Mouse (Mus musculus): ENCODE measurements around the gene Rnase10. TPM values are rescaled to one million over a fixed set of nuclear protein-coding genes. Genes with fewer than 3 reads are reported as not detected.
A peak's percentile ranks its signal among the peaks of the same experiment; 100 is the strongest.
"Not testable (repeated sequence)": the region's sequence is repeated elsewhere in the genome, so short reads cannot be mapped to it uniquely, and the experiment has no call there.

Gene Rnase10
- polyA plus RNA-seq, 1 experiment from 2014 or later, result not detected

DNA sequence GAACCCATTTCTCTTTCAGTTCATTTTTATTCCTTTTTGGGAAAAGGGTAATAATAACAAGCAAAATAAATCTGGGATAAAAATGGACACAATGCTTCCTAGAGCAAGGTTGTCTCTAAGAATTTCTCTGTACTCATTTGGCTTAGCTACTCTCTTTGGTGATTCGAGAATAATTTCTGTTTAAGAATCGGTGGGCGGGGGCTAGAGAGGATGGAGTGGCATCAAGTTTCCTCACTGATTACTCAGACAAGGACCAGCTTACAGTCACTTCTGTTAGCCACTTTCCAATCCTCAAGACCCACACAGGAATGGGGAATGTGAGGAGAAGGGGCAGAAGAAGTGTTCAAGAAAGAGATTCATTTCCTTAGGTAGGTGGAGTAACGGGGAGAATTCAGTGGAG lies 1.2 kb downstream of the Rnase10 start:
- no peak for DNase-seq (ENCODE audit: low spot score)

DNA sequence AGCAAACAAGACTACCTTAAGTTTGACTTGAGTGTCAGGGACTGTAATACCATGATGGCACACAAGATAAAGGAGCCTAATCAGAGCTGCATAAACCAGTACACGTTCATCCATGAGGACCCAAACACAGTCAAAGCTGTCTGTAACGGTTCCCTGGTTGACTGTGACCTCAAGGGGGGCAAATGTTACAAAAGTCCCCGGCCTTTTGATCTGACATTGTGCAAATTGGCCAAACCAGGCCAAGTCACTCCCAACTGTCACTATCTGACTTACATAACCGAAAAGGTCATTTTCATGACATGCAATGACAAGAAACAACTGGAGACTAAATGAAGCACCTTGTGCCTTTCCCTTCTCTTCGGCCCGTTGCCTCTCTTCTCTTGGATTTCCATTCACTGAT lies 2.0 kb downstream of the Rnase10 start:
- DNase-seq (ENCODE audit: low spot score), result no peak

DNA sequence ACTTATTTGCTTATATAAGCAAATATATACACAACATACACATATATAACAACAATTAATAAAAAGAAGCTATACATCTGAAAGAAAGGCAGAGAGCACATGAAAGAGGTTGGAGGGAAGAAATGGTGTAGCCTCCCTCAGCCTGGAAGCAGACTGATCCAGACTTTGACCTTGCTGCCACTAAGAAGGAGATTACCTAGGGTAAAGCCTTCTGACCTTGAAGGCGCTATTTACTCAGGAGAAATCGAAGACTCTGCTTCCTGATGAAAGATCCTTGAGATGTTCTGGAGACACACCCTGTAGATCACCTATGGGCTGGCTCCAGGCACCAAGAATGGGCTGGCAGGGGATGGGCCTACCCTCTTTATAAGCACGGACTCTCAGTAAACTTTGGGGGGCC lies 7.2 kb downstream of the Rnase10 start:
- DNase-seq (ENCODE audit: low spot score), result not testable (repeated sequence)

DNA sequence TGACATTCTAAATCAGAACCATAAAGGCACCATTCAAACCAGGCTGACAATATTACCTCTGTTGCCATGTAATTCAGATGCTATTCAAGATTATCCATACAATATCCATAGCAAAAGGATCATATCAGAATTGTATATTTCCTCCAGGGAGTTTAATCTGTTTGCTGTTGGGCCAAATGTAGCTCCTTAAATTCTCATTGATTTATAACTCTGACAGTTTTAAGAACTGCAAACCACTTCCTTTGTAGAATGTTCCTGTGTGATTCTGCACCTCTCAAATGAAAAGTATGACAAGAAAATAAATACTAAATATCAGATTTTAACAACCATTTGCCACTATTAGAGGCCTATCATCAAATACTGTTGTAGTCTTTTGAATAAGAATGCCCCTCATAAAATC lies 8.2 kb downstream of the Rnase10 start:
- no peak for DNase-seq (ENCODE audit: low spot score)

DNA sequence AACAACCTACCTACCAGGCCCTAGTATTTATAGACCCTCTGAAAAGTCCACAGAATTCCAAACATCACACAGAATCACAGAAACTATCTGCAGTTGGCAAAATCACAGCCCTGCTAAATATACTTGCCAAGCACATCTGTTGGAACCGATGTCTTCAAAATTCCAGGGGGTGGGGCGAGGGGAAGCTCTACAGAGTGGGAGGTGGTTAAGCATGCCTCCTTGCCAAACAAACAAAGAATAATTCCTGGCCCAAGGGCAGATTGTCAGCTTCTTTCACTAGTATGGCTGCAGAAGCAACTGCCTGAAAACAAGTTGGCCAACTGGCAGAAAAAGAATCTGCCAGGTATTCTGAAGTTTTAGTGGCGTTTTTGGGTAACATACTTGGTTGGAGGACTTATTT lies 9.7 kb downstream of the Rnase10 start:
- DNase-seq (ENCODE audit: low spot score), result no peak

DNA sequence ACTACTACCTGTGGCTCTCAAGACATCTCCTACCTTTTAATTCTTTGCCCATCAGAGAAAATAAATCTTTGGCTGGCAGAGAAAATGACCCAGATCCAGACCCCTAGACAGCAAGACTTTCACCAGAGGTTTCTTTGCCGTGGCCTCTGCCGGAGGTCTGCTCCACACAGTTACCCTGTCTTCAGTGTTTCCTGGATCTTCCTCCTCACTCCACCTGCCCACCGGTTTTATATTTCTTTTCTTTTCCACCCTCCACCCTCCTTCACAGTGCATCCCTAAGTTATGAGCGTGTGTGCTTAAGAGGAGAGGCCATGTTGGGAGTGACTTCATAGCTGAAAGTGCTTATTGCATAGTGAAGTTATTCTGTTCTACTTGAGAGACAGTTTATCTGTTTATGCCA lies 15.9 kb downstream of the Rnase10 start:
- no peak for DNase-seq (ENCODE audit: low spot score)

DNA sequence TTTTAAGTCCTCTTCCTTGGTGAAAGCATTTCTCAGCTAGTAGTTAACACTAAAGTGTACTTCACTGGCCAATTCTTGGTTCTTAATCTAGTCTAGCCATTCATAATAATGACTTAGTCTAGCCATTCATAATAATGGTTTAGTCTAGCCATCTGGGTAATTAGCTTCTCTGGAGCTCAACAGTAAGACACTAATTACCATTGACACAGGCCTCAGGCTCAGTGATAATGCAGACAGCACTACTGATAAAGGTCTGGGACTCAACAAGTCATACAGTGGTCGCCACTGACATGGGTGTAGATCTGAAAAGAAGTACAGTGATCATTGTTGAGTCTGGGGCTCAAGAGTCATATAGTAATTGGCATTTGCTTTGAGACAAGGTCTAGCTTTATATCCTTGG lies 17.3 kb downstream of the Rnase10 start:
- no peak for DNase-seq (ENCODE audit: low spot score)

DNA sequence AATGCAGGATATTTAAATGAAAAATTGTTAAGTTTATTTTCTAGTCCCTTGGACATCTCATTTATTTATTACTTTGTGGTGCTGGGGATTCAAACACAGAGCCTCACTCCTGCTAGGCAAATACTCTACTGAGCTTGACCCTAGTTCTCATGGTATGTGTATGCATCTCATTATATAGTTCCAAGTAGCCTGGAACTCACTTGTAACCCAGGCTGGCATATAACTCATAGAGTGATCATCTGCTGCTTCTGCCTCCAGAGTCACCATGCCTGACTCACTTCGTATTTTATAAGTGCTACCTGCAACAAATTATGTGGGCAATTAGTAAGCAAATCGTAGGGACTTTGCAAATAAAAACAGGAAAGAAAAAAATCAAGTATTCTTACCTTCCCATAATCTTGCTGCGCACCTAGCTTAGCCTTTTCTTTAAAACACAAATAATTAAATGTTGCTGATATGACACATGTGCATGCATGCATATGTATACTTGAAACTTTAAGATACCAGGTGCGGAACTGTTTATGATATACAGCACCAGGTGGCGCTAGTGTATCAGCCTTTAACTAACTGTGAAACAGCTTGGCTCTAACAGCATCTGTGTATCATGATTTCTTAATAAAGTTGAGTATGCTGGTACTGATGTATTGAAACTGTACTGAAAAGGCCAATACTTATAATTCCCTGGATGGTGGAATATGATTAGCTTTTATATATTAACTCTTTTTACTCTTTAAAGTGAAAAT lies 19.0 kb downstream of the Rnase10 start:
- DNase-seq (ENCODE audit: low spot score), result peak; percentile 82

DNA sequence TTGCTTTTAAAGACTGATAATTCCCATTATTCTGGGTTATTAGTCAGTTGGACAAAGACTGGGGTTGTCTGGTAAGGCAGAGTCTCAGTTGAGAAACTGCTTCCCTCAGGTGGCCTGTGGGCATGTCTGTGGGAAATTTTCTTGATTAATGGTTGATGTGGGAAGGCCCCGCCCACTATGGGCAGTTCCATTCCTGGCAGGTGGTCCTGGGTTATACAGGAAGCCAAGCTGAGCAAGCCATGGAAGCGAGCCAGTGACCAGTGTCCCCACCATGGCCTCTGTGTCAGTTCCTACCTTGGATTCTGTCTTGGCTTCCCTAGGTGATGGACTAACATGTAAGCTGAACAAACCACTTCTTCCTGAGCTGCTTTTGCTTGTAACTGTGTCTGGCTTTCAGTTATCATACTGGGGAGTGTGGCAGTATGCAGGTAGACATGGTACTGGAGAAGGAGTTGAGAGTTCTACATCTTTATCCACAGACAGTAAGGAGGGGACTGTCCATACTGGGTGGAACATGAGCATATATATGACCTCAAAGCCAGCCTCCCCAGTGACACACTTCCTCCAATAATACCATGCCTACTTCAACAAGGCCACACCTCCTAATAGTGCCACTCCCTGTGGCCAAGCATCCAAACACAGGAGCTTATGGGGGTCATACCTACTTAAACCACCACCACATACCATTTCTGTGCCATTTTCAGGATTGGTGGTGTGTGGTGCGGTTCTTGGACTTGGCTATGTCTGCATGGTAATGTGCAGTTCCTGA lies 20.0 kb downstream of the Rnase10 start:
- no peak for DNase-seq (ENCODE audit: low spot score)

DNA sequence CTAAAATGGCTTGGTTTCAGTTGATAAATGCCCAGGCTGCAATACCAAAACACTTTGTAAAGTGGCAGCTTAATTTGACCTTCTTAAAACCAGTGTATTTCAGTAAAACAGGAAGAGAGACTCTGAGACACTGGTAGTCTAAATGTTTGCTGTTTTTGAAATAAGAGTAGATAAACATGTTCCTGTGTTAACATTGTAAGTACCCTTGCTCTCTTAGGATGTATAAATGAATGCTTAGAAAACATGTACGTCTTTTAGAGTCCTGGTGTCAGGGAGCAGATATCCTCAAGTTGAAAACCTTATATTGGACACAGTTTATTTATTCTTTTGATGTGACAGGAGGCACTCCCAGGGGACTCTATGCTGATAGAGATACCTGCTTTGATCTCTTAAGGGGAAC lies 27.7 kb downstream of the Rnase10 start:
- DNase-seq (ENCODE audit: low spot score), result no peak

DNA sequence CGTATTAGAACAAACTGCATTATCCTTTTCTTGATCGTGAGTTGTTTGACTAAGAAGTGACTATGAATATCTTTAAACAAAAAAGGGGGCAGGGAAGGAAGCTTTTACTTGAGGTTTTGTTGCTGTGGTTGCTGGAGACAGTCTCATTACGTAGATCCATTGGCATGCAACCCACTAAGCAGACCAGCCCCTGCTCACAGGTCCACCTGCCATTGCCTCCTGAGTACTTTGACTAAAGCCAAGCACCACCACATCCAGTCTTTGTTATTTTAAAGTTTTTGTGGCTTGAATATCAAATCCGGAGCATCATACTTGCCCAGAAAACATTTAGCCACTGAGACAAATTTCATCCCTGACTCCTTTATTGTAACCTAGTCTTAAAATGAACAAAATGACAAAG lies 28.7 kb downstream of the Rnase10 start:
- no peak for DNase-seq (ENCODE audit: low spot score)

DNA sequence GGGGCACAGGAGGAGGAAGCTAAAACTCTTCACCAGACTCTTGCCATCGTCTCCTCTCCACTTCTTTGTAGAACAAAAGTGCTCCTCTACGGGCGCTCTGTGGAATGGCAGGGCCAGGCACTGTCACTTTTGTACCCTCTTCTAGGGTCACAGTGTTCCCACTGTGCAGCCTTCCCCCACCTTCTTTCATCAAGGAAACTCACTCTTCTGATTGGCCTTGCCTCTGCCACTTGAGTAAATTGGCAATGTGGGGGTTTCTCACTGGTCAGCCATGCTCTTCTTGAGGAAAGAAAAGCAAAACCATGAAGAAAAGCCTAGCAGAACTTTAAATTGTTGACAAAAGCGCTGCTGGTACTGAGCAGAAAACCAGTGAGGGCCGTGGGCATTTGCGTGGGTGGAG lies 34.2 kb downstream of the Rnase10 start, which contains the start of gene Rnase9:
TSS of gene Rnase9 (minus strand) at position 101 of the 400 bp plus-strand sequence.
- DNase-seq (ENCODE audit: low spot score), result no peak

DNA sequence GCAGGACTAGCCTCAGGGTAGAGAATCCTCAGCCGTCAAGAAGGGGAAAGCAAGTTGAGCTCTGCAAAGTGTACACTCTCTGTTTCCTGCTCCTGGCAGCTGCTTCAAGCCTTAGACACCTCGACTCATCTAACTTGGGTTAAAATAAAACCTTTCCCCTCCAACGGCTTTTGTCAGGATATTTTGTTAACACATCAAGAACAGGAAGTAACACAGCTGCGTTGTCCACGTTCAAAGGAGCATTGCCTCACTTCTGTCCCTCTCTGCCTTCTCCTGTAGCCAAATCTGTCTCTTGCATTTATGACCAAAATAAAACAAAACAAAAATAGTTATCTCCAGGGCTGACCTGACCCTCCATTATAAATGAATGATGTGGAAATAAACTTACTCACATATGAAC lies 40.3 kb downstream of the Rnase10 start:
- DNase-seq (ENCODE audit: low spot score), result no peak

DNA sequence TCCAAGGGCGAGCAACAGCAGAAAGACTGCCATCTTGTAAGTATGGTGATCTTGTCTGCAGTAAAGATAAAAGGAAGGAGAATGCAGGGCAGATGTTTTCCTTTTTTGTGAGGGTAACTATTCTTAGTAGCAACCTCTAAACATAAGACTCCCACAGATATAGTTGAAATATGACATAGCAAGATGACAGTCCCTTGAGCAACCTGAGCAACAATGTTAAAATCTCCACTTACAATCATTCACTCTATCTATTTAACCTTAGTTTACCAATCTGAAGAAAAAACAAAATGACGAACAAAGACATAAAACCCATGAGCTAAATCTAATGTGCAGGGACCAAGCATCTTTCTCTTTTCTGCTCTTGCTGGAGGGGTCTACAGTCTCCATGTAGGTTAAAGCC lies 42.5 kb downstream of the Rnase10 start, which contains the start of gene Rnase11:
TSS of gene Rnase11 (minus strand) at position 101 of the 400 bp plus-strand sequence.
- no peak for DNase-seq (ENCODE audit: low spot score)

DNA sequence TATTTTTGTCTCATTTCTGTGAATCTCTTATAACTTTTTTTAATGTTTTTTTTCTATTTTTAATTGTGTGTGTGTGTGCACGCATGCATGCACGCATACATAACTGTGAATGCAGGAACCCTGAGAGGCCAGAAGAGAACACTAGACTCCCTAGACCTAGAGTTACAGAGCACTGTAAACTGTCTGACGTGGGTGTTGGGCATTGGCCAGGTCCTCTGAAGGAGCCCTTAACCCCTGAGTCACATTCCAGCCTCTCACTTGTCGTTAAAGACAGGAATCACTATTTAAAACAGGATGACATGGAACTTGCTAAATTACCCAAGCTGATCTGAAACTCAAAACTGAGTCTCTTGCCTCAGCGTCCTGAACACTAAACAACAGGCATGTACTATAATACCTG lies 44.4 kb downstream of the Rnase10 start:
- no peak for DNase-seq (ENCODE audit: low spot score)

DNA sequence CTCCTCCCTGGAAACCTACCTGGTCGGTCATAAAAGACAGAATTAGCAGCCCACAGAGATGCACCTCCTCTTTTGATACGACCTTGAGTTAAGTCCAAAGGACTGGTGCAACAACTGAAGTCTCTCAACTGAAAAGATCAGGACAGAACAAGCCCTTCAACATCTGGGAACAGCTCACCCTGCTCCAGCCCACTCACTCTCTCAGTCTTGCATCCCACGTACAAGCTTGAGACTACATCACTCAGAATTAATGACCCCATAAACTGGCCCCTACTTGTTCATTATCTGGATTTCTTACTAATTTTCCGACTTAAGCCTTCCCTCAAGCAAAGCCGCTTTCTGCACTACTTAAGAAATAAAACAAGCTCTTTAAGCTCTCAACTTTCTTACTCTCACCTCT lies 45.6 kb downstream of the Rnase10 start:
- no peak for DNase-seq (ENCODE audit: low spot score)

DNA sequence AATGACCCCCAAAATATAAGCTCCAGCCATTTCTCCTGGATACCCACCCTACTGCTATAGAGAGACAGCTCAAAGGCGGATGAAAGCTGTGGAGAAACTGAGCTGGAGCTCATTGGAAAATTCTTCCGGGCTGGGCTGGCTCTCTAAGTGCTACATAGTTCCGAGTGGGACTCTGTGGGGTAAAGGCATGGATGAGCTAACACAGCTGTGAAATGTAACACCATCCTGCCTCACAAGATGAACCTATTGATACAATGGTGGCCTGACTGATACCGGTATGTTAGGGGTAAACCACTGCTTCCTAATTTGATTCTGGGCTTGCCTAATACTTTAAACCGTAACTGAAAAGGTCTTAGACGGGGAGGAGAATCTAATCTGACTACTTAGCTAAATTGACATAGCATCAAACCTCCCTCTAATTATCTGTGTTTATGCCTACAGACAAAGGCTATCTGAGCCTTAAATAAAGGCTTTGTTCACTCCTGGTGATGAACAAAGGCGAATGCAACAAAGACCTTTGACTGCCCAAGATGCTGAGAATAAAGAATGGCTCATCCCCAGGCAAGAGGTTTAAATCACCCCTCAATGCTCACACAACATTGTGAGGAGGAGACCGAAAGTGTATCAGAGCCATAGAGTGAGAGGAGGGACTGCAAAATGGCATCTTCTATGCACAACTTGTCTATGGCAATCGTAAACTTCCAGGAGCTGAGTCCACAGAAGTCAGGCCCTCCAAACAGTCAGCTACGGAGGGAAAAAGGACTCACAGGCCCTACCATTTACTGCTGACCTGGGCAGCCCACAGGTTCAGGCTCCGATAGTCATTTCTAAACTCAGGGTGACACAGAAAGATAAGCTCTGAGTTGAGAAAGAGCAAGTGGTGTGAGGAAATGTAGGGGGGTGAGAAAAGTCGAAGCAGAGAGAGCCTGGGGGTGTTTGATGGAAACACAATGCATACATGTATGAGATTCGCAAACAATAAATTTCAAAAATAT lies 47.0 kb downstream of the Rnase10 start:
- no peak for DNase-seq (ENCODE audit: low spot score)

DNA sequence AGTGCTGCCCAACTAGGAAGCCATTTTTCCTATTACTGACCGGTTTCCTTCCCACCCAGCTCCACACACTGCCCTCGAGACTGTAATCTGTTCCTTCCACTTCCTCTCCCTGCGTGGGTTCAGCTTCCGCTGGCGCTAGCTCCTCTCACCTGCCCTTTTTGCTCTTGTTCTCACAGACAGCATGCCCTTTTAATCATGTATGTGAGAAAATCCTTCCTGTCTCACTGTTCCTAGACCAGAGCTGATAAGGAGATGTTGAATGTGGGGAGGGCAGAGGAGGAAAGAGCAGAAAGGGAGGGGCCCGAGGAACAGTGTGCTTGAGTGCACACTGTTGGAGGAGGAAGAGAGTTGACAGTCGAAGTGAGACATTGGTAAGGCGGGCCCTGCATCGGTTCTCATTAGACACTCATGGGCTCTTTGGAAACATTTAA lies 49.9 kb downstream of the Rnase10 start, which contains the start of gene Rnase12:
TSS of gene Rnase12 (minus strand) at position 261 of the 431 bp plus-strand sequence.
- DNase-seq (ENCODE audit: low spot score), result no peak

Data from thymus, postnatal 0 days (tissue).